Mouse (Mus musculus) CH12.LX (cell line): ENCODE data around the gene Myo10. TPM values are rescaled to one million over a fixed set of nuclear protein-coding genes. Genes with fewer than 3 reads are reported as not detected.

Source experiments
- DNase-seq: peaks from one replicate; pipeline ENCODE4 v3.0.0-alpha.2; 2013; ENCODE audit errors: extremely low read depth
- H3K27ac ChIP-seq: 2 replicates; pipeline ENCODE4 v1.5.1; 2012; ENCODE audit warnings: low read depth, mild to moderate bottlenecking, control low read depth, moderate library complexity; ENCODE audit not compliant: insufficient read depth
- H3K27me3 ChIP-seq: replicated peaks from 2 replicates; pipeline ENCODE3; 2012; ENCODE audit warnings: inconsistent platforms
- H3K36me3 ChIP-seq, 2 experiments: replicated peaks in 1 of 2; 2 replicates each; pipeline versions ENCODE3 to v1.6.1; 2012; ENCODE audit warnings: inconsistent platforms in 1 of 2, low read length in 1 of 2, mild to moderate bottlenecking in 1 of 2, mixed read lengths in 1 of 2, moderate library complexity in 1 of 2; ENCODE audit not compliant: control insufficient read depth in 1 of 2, insufficient read depth in 1 of 2
- H3K4me1 ChIP-seq, 2 experiments: 2 replicates each; pipeline ENCODE4 v1.6.1; 2012; ENCODE audit warnings: inconsistent platforms in 1 of 2, moderate library complexity in 1 of 2; ENCODE audit not compliant: insufficient read depth in 2 of 2, control insufficient read depth in 1 of 2
- H3K4me2 ChIP-seq: 2 replicates; pipeline ENCODE4 v1.6.1; 2012; ENCODE audit warnings: low read depth, mild to moderate bottlenecking, control low read depth; ENCODE audit not compliant: poor library complexity, insufficient read depth, severe bottlenecking
- H3K4me3 ChIP-seq, 3 experiments: fragments of 150-350 bp in 1 of 3; sonication (generic) in 1 of 3; replicated peaks in 1 of 3; 2 replicates each; pipeline versions ENCODE3 to v1.5.1; 2011 to 2012; ENCODE audit warnings: low read depth in 2 of 3, low read length in 2 of 3, mild to moderate bottlenecking in 2 of 3, moderate library complexity in 2 of 3, control low read depth in 1 of 3, improper control_type of control experiment in 1 of 3, inconsistent platforms in 1 of 3, mixed read lengths in 1 of 3; ENCODE audit not compliant: poor library complexity in 1 of 3
- H3K79me2 ChIP-seq: replicated peaks from 2 replicates; pipeline ENCODE4 v1.6.1; 2012; ENCODE audit warnings: mild to moderate bottlenecking, moderate library complexity; ENCODE audit not compliant: control insufficient read depth, poor library complexity, insufficient read depth, severe bottlenecking; ENCODE audit errors: extremely low read depth
- H3K9ac ChIP-seq: 2 replicates; pipeline ENCODE4 v1.6.1; 2012; ENCODE audit warnings: low read depth, mild to moderate bottlenecking, control low read depth, moderate library complexity; ENCODE audit not compliant: insufficient read depth
- H3K9me3 ChIP-seq: replicated peaks from 2 replicates; pipeline ENCODE3; 2012; ENCODE audit warnings: low read length, inconsistent platforms, mixed read lengths
- BHLHE40 ChIP-seq: IDR thresholded peaks from 2 replicates; pipeline ENCODE4 v1.6.1; 2011; ENCODE audit warnings: mild to moderate bottlenecking, low read depth, low read length, improper control_type of control experiment
- CHD1 ChIP-seq: IDR thresholded peaks from 2 replicates; pipeline ENCODE4 v1.6.1; 2012; ENCODE audit warnings: low read depth, low read length, improper control_type of control experiment, inconsistent platforms
- CTCF ChIP-seq, 2 experiments: IDR thresholded peaks in 1 of 2; conservative IDR thresholded peaks in 1 of 2; 2 replicates each; pipeline ENCODE4 v1.5.1; 2011 to 2012; ENCODE audit warnings: low read depth in 2 of 2, low read length in 2 of 2, improper control_type of control experiment in 1 of 2, inconsistent platforms in 1 of 2, mild to moderate bottlenecking in 1 of 2, moderate library complexity in 1 of 2
- E2F4 ChIP-seq: IDR thresholded peaks from 2 replicates; pipeline ENCODE4 v1.6.1; 2011; ENCODE audit warnings: low read depth, low read length, improper control_type of control experiment; ENCODE audit not compliant: insufficient replicate concordance
- ELF1 ChIP-seq: IDR thresholded peaks from 2 replicates; pipeline ENCODE4 v1.6.1; 2014; ENCODE audit warnings: low read depth, mild to moderate bottlenecking, inconsistent platforms, low read length, improper control_type of control experiment
- EP300 ChIP-seq: IDR thresholded peaks from 2 replicates; pipeline ENCODE4 v1.6.1; 2011; ENCODE audit warnings: low read length, improper control_type of control experiment
- ETS1 ChIP-seq: conservative IDR thresholded peaks from 2 replicates; pipeline ENCODE4 v1.6.1; 2012; ENCODE audit warnings: low read depth, mild to moderate bottlenecking, inconsistent platforms, low read length, improper control_type of control experiment, moderate library complexity
- GABPA ChIP-seq: IDR thresholded peaks from 2 replicates; pipeline ENCODE4 v1.6.1; 2012; ENCODE audit warnings: low read depth, low read length, improper control_type of control experiment, inconsistent platforms; ENCODE audit not compliant: insufficient replicate concordance
- HCFC1 ChIP-seq: IDR thresholded peaks from 2 replicates; pipeline ENCODE4 v1.6.1; 2012; ENCODE audit warnings: low read depth, mild to moderate bottlenecking, inconsistent platforms, low read length, improper control_type of control experiment
- IRF4 ChIP-seq: IDR thresholded peaks from 2 replicates; pipeline ENCODE4 v1.6.1; 2014; ENCODE audit warnings: low read depth, mild to moderate bottlenecking, inconsistent platforms, low read length, improper control_type of control experiment
- JUND ChIP-seq: conservative IDR thresholded peaks from 2 replicates; pipeline ENCODE4 v1.6.1; 2011; ENCODE audit warnings: low read depth, low read length, improper control_type of control experiment
- KAT2A ChIP-seq: IDR thresholded peaks from 2 replicates; pipeline ENCODE4 v1.6.1; 2012; ENCODE audit warnings: low read length, improper control_type of control experiment, inconsistent platforms; ENCODE audit not compliant: insufficient replicate concordance
- MEF2A ChIP-seq: IDR thresholded peaks from 2 replicates; pipeline ENCODE4 v1.6.1; 2014; ENCODE audit warnings: low read depth, mild to moderate bottlenecking, inconsistent platforms, low read length, improper control_type of control experiment, borderline replicate concordance
- NELFE ChIP-seq: IDR thresholded peaks from 2 replicates; pipeline ENCODE4 v1.6.1; 2011; ENCODE audit warnings: low read depth, low read length, improper control_type of control experiment
- PAX5 ChIP-seq: IDR thresholded peaks from 2 replicates; pipeline ENCODE4 v1.6.1; 2012; ENCODE audit warnings: low read length, inconsistent platforms, mixed read lengths
- POLR2A ChIP-seq: IDR thresholded peaks from 2 replicates; pipeline ENCODE4 v1.6.1; 2011; ENCODE audit warnings: low read depth, mild to moderate bottlenecking, improper control_type of control experiment, low read length
- POLR2AphosphoS2 ChIP-seq: IDR thresholded peaks from 2 replicates; pipeline ENCODE4 v1.6.1; 2011; ENCODE audit warnings: low read depth, low read length, improper control_type of control experiment
- RCOR1 ChIP-seq: conservative IDR thresholded peaks from 2 replicates; pipeline ENCODE4 v1.6.1; 2012; ENCODE audit warnings: low read depth, mild to moderate bottlenecking, inconsistent platforms, low read length, improper control_type of control experiment
- SIN3A ChIP-seq: IDR thresholded peaks from 2 replicates; pipeline ENCODE4 v1.6.1; 2012; ENCODE audit warnings: low read length, improper control_type of control experiment, inconsistent platforms
- TBP ChIP-seq: conservative IDR thresholded peaks from 2 replicates; pipeline ENCODE4 v1.6.1; 2011; ENCODE audit warnings: low read depth, low read length, improper control_type of control experiment
- USF2 ChIP-seq: conservative IDR thresholded peaks from 2 replicates; pipeline ENCODE4 v1.6.1; 2011; ENCODE audit warnings: low read depth, low read length, improper control_type of control experiment
- ZC3H11A ChIP-seq: IDR thresholded peaks from 2 replicates; pipeline ENCODE4 v1.6.1; 2012; ENCODE audit warnings: low read depth, mild to moderate bottlenecking, inconsistent platforms, low read length, improper control_type of control experiment
- ZKSCAN1 ChIP-seq: IDR thresholded peaks from 2 replicates; pipeline ENCODE4 v1.6.1; 2012; ENCODE audit warnings: low read depth, inconsistent platforms, low read length, improper control_type of control experiment, borderline replicate concordance
- ZMIZ1 ChIP-seq: IDR thresholded peaks from 2 replicates; pipeline ENCODE4 v1.6.1; 2012; ENCODE audit warnings: low read depth, mild to moderate bottlenecking, inconsistent platforms, low read length, improper control_type of control experiment
- ZNF384 ChIP-seq: IDR thresholded peaks from 2 replicates; pipeline ENCODE4 v1.6.1; 2012; ENCODE audit warnings: low read depth, low read length, improper control_type of control experiment, inconsistent platforms
- dilution Hi-C: fragments of 300-500 bp; cut with MboI; formaldehyde crosslinking; loops from 2 replicates; pipeline ENCODE4 v1.14.3; 2020; ENCODE audit warnings: low sequenced_read_pairs; ENCODE audit not compliant: extremely low pct_unique_long_range_greater_than_20kb, extremely low pct_ligation_motif_present
- in situ Hi-C: fragments of 300-500 bp; cut with MboI; formaldehyde crosslinking; loops from 3 replicates; pipeline ENCODE4 v1.14.3; 2019; ENCODE audit warnings: low sequenced_read_pairs, low pct_ligation_motif_present, low pct_unique_long_range_greater_than_20kb, mixed read lengths
- polyA plus RNA-seq: library from polyadenylated mRNA; unstranded; fragments of >175 nt; gene quantifications from 2 replicates; pipeline ENCODE4 v1.2.1, GENCODE M21; 2012; ENCODE audit warnings: low read depth; ENCODE audit not compliant: insufficient read length
- total RNA-seq, 2 experiments: library from RNA; depleted of rRNA; stranded (reverse); fragments of 300-350 nt in 1 of 2; fragments of >200 nt in 1 of 2; gene quantifications; 2 replicates each; pipeline ENCODE4 v1.2.3; 2012 to 2014

Myo10 gene
- total and polyA plus RNA-seq, 3 experiments, result 6.4 to 13.6 (median 8.6) TPM

DNA sequence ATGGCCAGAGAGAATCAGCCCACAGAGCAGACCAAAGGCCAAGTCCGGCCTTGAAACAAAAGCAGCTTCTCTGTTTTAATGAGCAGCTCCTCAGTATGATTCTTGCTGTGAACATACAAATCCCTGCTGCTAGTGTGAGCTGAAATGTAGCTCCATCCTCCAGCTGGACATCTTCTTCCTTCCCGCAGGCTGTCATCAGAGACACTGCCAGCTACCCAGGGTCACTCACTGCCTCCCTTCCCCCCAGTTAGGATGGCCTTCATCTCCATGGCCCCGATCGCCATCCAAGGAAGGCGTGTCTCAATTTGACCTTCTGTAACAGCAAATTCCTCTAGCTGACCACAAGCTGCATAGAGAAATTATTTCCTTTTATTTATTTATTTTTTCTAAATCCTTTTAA lies 32.4 kb upstream of the Myo10 start:
- Histone ChIP-seq H3K4me1 (no peaks in the 10 kb centered on the region), H3K4me3 (no peak overlapping the region), H3K4me2 (no peak overlapping the region), H3K27ac (no peak overlapping the region), H3K36me3 (no peaks in the 10 kb centered on the region), H3K79me2 (no peaks in the 10 kb centered on the region), H3K9me3 (no peaks in the 10 kb centered on the region), H3K27me3 (no peaks in the 10 kb centered on the region), H3K9ac (no peak overlapping the region)
- DNase-seq, result no peak
- TF ChIP-seq EP300, result no peak
- TF ChIP-seq TBP, result no peak
- dilution Hi-C loops (no loop called here), in situ Hi-C loops (no loop called here)

DNA sequence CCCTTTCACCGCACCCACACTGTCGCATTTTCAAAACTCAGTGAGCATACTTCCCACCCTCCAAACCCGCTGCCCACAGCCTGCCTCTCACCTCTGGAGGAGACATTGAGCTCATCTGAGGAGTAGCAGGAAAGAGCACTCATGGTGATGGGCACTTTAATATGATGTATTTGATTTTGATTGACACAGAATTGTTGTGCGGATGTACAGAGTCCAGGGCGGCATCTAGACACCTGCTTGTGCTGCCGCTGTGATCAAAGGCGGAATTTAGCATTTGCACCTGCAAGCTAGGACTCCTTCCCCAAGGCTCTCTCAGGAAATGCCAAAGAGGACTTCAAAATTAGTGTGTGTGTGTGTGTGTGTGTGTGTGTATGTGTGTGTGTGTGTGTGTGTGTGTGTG lies 31.4 kb upstream of the Myo10 start:
- H3K79me2 ChIP-seq, result no peaks in the 10 kb centered on the region
- H3K27me3 ChIP-seq, result no peaks in the 10 kb centered on the region
- no peak for DNase-seq
- H3K27ac ChIP-seq, result no peak overlapping the region
- H3K36me3 ChIP-seq, result no peaks in the 10 kb centered on the region
- no peak overlapping the region for H3K9ac ChIP-seq
- in situ Hi-C loops (no loop called here), dilution Hi-C loops (no loop called here)
- TF ChIP-seq ELF1 (no peak), ZKSCAN1 (no peak), PAX5 (no peak), JUND (no peak), MEF2A (no peak)
- H3K4me2 ChIP-seq, result no peak overlapping the region
- H3K4me1 ChIP-seq, result no peaks in the 10 kb centered on the region
- H3K9me3 ChIP-seq, result no peaks in the 10 kb centered on the region
- no peak overlapping the region for H3K4me3 ChIP-seq

DNA sequence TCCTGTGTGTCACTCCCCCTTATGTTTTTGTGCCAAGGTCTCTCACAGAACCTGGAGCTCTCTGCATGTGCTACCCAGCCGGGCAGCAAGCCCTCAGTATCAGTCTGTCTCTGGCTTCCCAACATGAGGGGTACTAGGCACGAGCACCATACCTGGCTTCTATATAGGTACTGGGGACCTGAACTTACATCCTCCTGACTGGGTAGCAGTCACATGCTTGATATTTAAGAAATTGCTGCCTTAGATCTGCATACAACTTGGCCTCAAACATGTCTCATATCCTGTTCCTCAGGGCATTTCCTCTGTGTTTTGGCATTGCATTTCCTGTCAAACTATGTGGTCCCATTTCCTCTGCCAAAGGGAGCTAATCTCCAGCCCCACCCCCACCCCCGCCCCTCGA lies 30.4 kb upstream of the Myo10 start:
- Histone ChIP-seq H3K9ac (no peak overlapping the region), H3K79me2 (no peaks in the 10 kb centered on the region), H3K4me2 (no peak overlapping the region), H3K9me3 (no peaks in the 10 kb centered on the region), H3K36me3 (no peaks in the 10 kb centered on the region), H3K27me3 (no peaks in the 10 kb centered on the region), H3K4me3 (no peak overlapping the region), H3K4me1 (no peaks in the 10 kb centered on the region), H3K27ac (no peak overlapping the region)
- dilution Hi-C loops (no loop called here), in situ Hi-C loops (no loop called here)
- no peak for TF ChIP-seq ZMIZ1
- TF ChIP-seq IRF4, result no peak
- TF ChIP-seq ZC3H11A, result no peak
- TF ChIP-seq GABPA, result no peak
- TF ChIP-seq POLR2AphosphoS2, result no peak
- no peak for TF ChIP-seq E2F4
- no peak for TF ChIP-seq ZNF384
- no peak for TF ChIP-seq RCOR1
- no peak for TF ChIP-seq POLR2A
- no peak for TF ChIP-seq KAT2A
- TF ChIP-seq USF2, result no peak
- TF ChIP-seq ETS1, result no peak
- no peak for TF ChIP-seq BHLHE40
- no peak for TF ChIP-seq HCFC1
- TF ChIP-seq TBP, result no peak
- TF ChIP-seq CHD1, result no peak
- no peak for TF ChIP-seq NELFE
- TF ChIP-seq EP300, result no peak
- TF ChIP-seq SIN3A, result no peak
- no peak for TF ChIP-seq CTCF (conservative IDR thresholded peaks at IDR 0.05 in 1 of 2, IDR thresholded peaks at IDR 0.05 in 1 of 2; ENCODE audit: low read depth in 2 of 2, low read length in 2 of 2)
- no peak for DNase-seq
